Mouse (Mus musculus) liver, adult 2 months (tissue): Measurements from ENCODE around the gene Rpl27a. TPM values are rescaled to one million over a fixed set of nuclear protein-coding genes. Genes with fewer than 3 reads are reported as not detected.

Experiments used
- DNase-seq: peaks from one replicate; pipeline ENCODE4 v3.0.0-alpha.2; 2011; ENCODE audit warnings: low read depth, low spot score; ENCODE audit errors: extremely low read depth
- H3K27ac ChIP-seq: fragments of 200-500 bp; replicated peaks from 2 replicates; pipeline ENCODE4 v1.5.1; 2012; ENCODE audit warnings: low read depth, mild to moderate bottlenecking, control low read depth, inconsistent platforms, low read length; ENCODE audit not compliant: insufficient read depth
- H3K27me3 ChIP-seq: fragments of 200-500 bp; 2 replicates; pipeline ENCODE4 v1.6.1; 2012; ENCODE audit warnings: mild to moderate bottlenecking, moderate library complexity, low read length, inconsistent platforms; ENCODE audit not compliant: control insufficient read depth, insufficient read depth
- H3K36me3 ChIP-seq: fragments of 200-500 bp; 2 replicates; pipeline ENCODE4 v1.6.1; 2012; ENCODE audit warnings: low read length, inconsistent platforms; ENCODE audit not compliant: control insufficient read depth, insufficient read depth
- H3K4me1 ChIP-seq: fragments of 200-500 bp; 2 replicates; pipeline ENCODE4 v1.6.1; 2011; ENCODE audit warnings: low read length; ENCODE audit not compliant: control insufficient read depth, insufficient read depth
- H3K4me3 ChIP-seq: fragments of 200-500 bp; 2 replicates; pipeline ENCODE4 v1.5.1; 2011; ENCODE audit warnings: low read depth, mild to moderate bottlenecking, control low read depth, low read length, moderate library complexity; ENCODE audit not compliant: insufficient read depth
- H3K79me2 ChIP-seq: fragments of 200-500 bp; 2 replicates; pipeline ENCODE4 v1.6.1; 2012; ENCODE audit warnings: inconsistent platforms, mild to moderate bottlenecking, low read length, moderate library complexity; ENCODE audit not compliant: control insufficient read depth, insufficient read depth
- H3K9ac ChIP-seq: fragments of 200-500 bp; 2 replicates; pipeline ENCODE4 v1.6.1; 2012; ENCODE audit warnings: low read depth, mild to moderate bottlenecking, control low read depth, inconsistent platforms, low read length
- CTCF ChIP-seq: fragments of 200-500 bp; IDR thresholded peaks from 2 replicates; pipeline ENCODE4 v1.5.1; 2011; ENCODE audit warnings: low read depth, low read length, control low read depth
- POLR2A ChIP-seq: fragments of 200-500 bp; IDR thresholded peaks from 2 replicates; pipeline ENCODE4 v1.6.1; 2011; ENCODE audit warnings: low read length, control low read depth; ENCODE audit not compliant: insufficient read depth; ENCODE audit errors: extremely low read depth
- WGBS: fragments of 180-500 bp; shearing (Covaris S2); methylation state at CpG from one replicate; pipeline ENCODE4 v1.1.7; 2018; 5-methylcytosine and 5-hydroxymethylcytosine counted together
- polyA plus RNA-seq: library from polyadenylated mRNA; depleted of rRNA; stranded (reverse); fragments of >200 nt; gene quantifications from 2 replicates; pipeline ENCODE4 v1.2.3, GENCODE M21; 2012
- total RNA-seq: library from RNA; depleted of rRNA; stranded (reverse); fragments of >200 nt; gene quantifications from 2 replicates; pipeline ENCODE4 v1.2.3, GENCODE M21; 2014

Gene Rpl27a
- total and polyA plus RNA-seq, 2 experiments, result 255 to 318 TPM

GRCm38 (mm10) chr7:109493319-109494316, 25.3 kb upstream of the Rpl27a start:
- Histone ChIP-seq H3K27ac (no peak overlapping the region), H3K9ac (no peak overlapping the region), H3K36me3 (no peaks in the 10 kb centered on the region), H3K4me3 (no peak overlapping the region), H3K79me2 (no peaks in the 10 kb centered on the region), H3K27me3 (peaks cover 3% of the 10 kb centered on the region; the same call in 1 of the 2 replicates), H3K4me1 (no peaks in the 10 kb centered on the region)
- no peak for DNase-seq
- TF ChIP-seq CTCF (no peak), POLR2A (no peak)
- WGBS, result 25% methylated on average over 21 of the region's 21 CpGs

GRCm38 (mm10) chr7:109497507-109497906, 21.4 kb upstream of the Rpl27a start:
- Histone ChIP-seq H3K36me3 (no peaks in the 10 kb centered on the region), H3K27ac (no peak overlapping the region), H3K4me3 (no peak overlapping the region), H3K27me3 (no peaks in the 10 kb centered on the region), H3K4me1 (no peaks in the 10 kb centered on the region), H3K9ac (no peak overlapping the region), H3K79me2 (no peaks in the 10 kb centered on the region)
- 70% methylated on average over 4 of the region's 4 CpGs for WGBS
- no peak for DNase-seq
- no peak for TF ChIP-seq CTCF
- TF ChIP-seq POLR2A, result no peak

- H3K79me2 ChIP-seq, result no peaks in the 10 kb centered on the region
- TF ChIP-seq CTCF (no peak), POLR2A (no peak)
These were observed 11.8 kb upstream of the Rpl27a start for GRCm38 (mm10) chr7:109507119-109507518.

GRCm38 (mm10) chr7:109507572-109507971, 11.4 kb upstream of the Rpl27a start:
- H3K79me2 ChIP-seq, result no peaks in the 10 kb centered on the region
- DNase-seq, result no peak
- WGBS, result 65% methylated on average over 9 of the region's 9 CpGs
- H3K9ac ChIP-seq, result no peak overlapping the region
- no peaks in the 10 kb centered on the region for H3K4me1 ChIP-seq
- H3K27ac ChIP-seq, result no peak overlapping the region
- TF ChIP-seq CTCF, result no peak
- TF ChIP-seq POLR2A, result no peak
- no peaks in the 10 kb centered on the region for H3K27me3 ChIP-seq
- H3K4me3 ChIP-seq, result no peak overlapping the region
- no peaks in the 10 kb centered on the region for H3K36me3 ChIP-seq

More at GRCm38 (mm10) chr7:109507119-109507518, 11.8 kb upstream of the Rpl27a start:
- Histone ChIP-seq H3K36me3 (no peaks in the 10 kb centered on the region), H3K9ac (no peak overlapping the region), H3K27ac (no peak overlapping the region), H3K27me3 (no peaks in the 10 kb centered on the region), H3K4me1 (no peaks in the 10 kb centered on the region), H3K4me3 (no peak overlapping the region)
- WGBS, result 29% methylated on average over 8 of the region's 8 CpGs
- DNase-seq, result no peak

- H3K9ac ChIP-seq, result no peak within 1 kb of the TSS
- H3K79me2 ChIP-seq, result no peaks in the 10 kb centered on the region
- no peak within 1 kb of the TSS for H3K4me3 ChIP-seq
- no peaks in the 10 kb centered on the region for H3K36me3 ChIP-seq
- DNase-seq, result no peak
- H3K27ac ChIP-seq, result no peak within 1 kb of the TSS
- H3K4me1 ChIP-seq, result no peaks in the 10 kb centered on the region
- no peaks in the 10 kb centered on the region for H3K27me3 ChIP-seq
- TF ChIP-seq POLR2A (no peak), CTCF (no peak)
- WGBS, result 87% methylated on average over 4 of the region's 4 CpGs
These were observed 10.9 kb upstream of the Rpl27a start, which contains the start of gene Trim66 for GRCm38 (mm10) chr7:109508034-109508433. Gene Trim66 (minus strand): TSS chr7:109508134.

GRCm38 (mm10) chr7:109510799-109511198, 8.1 kb upstream of the Rpl27a start:
- no peaks in the 10 kb centered on the region for H3K27me3 ChIP-seq
- WGBS, result 82% methylated on average over 2 of the region's 2 CpGs
- TF ChIP-seq POLR2A, result no peak
- no peak for TF ChIP-seq CTCF
- DNase-seq, result no peak
- no peak overlapping the region for H3K9ac ChIP-seq
- H3K36me3 ChIP-seq, result no peaks in the 10 kb centered on the region
- no peaks in the 10 kb centered on the region for H3K4me1 ChIP-seq
- no peaks in the 10 kb centered on the region for H3K79me2 ChIP-seq
- H3K4me3 ChIP-seq, result no peak overlapping the region
- H3K27ac ChIP-seq, result no peak overlapping the region
